Mouse (Mus musculus) ovary, adult 18-20 months (tissue): ENCODE measurements around the gene Wasf2.

Source experiments
- DNase-seq: peaks from one replicate; pipeline ENCODE4 v3.0.0; 2022; ENCODE audit warnings: low spot score, mixed read lengths

The Wasf2 gene

DNA sequence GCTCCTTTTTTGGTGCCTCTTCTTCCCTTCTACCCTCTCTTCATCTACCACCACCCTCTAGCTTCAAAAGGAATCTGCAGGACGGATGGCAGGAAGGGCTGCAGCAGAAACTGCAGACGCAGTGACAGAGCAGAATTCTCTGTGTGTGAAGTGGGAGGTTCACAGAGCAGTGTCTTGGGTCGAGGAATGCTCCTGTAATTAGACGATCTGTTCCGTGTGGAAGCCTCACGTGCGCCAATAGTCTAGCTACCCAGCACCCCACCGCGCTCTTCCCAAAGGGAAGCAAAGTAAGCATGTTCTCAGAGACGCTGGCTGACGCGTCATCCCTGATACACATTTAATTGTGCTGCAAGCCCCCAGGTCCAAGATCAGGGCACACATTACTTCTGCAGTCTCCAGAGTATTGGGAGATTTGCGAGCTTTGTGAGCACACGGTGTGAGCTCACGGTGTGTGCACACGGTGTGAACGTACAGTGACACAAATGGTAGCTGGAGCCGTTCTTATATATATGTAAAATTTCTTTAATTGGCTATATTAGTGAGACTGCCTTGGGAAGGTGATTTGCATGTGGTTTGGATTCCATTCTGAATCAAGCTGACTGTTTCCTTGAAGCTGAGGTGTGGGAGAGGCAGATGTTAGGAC is 46.6 kb downstream of the Wasf2 start:
- DNase-seq, result no peak

DNA sequence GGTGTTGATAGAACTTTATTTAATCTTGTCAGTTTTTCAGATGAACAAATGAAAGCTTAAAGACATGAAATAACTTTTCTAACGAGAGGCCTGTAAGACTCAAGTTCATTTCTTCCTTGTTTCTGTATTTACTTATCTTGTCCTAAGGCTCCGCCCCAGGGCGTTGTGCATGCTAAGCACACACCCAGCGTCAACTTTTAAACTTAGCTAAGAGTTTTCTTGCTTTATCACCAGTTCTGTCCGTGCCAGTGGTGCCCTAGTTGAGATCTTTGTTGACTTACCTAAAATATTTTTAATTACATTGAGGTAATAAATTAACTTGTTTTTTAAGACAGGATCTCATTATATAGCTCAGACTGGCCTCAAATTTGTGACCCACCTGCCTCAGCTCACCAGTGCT is 48.0 kb downstream of the Wasf2 start:
- no peak for DNase-seq

DNA sequence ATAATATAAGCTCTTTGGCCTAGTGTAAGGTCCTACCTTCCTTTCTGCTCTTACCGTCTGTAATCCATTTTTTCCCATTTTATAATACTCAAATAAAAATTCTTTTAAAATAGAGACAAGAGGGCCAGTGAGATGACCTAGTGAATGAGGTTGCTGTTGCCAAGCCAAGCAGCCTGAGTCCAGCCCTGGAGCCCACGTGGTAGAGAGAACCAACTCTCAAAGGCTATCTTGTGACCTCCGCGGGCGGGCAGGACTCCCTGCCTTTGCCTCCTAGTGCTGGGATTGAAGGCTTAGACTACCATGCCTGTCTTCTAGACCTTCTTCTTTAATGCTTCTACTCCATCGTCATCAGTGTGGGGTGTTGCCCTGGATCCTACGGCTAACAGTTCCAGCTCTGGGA is 49.0 kb downstream of the Wasf2 start:
- no peak for DNase-seq

DNA sequence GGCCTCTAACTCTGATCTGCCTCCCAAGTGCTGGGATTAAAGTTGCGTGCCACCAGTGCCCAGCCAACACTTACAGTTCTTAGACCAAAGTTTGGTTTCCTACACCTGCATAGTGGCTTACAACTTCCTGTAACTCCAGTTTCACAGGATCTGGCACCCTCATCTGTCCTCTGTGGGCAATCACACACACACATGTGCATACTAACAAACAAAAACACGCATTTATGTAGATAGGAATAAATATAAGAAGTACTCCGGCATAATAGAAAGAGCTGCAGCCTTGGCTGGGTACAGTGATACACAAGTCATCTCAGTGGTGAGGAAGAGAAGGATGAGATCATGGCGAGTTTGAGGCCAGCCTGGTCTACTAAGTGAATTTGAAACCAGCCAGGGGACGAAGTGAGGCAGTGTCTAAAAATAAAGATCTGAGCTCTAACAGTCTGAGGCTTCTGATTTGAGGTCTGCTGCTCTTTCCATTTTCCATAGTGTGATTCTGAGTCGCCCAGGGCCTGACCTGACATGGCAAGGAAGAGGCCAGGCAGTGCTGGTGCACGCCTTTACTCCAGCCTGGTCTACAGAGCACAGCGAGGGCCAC is 52.2 kb downstream of the Wasf2 start:
- no peak for DNase-seq

DNA sequence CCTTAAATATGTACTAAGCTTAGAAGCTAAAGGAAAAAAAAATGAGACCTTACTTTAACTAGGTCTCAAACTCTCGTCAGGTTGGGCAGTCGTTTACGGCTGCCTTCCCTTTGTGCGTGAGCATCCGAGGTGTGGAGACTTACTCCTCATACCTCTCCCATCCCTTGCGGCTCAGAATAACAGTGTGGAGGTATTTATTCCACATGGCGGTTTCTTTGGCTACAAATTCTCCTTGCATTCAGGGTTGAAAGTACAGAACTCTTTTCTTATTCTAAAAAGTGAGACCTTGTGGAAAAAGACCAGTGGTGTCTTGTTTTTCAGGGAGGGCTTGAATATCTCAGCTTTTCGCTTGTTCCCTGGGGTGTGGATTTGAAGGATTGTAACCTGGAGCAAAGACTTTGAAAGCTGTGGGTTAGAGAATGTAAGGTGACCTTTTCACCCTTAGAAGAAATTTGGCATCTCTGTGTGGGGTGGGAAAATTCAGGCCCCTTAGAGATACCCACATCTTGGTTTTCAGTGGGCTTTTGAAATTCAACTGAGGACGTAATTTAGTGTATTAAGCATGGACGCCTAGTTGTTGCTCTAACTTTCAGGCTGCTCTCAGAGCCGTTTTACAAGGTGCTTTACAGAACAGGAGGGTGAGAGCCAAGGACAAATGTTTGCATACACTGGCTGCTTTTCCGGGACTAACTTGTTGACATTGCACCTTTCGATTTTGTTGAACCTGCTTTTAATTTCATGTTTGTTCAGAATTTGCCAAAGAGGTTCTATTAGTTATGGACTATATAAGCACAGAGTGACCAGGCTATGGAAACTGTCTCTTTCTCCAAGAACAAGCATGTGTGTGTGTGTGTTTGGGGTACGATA is 54.0 kb downstream of the Wasf2 start:
- no peak for DNase-seq

DNA sequence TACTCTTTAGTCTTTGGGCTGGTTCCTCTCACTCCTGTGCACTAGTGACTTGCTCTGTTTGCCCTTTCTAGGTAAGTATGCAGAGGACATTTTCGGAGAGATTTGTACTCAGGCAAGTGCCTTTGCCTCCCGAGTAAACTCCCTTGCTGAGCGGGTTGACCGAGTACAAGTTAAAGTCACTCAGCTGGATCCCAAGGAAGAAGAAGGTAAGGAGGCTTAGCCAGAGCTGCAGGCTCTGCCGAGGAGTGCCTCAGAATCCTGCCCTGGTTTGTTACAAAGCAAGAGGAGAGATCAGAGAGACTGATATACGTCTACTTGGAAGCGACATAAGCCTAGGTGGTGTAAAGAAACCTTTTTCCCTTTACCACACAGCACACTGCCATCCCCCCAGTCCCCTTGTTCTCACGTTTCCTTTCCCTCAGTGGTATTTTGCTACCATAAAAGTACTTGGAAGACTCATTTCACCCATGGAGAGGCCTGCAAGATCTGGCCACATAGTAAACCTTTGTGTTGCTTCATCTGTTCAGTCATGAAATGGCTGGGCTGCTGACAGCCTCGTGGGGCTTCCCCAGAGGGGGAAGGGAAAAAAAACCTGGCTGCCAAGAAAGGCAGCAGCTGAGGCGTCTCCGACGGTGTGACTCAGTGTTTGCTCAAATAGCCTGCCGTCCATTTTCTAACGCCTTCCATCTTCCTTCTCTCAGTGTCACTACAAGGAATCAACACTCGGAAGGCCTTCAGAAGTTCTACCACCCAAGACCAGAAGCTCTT is 54.8 kb downstream of the Wasf2 start:
- DNase-seq, result peak; percentile 45

DNA sequence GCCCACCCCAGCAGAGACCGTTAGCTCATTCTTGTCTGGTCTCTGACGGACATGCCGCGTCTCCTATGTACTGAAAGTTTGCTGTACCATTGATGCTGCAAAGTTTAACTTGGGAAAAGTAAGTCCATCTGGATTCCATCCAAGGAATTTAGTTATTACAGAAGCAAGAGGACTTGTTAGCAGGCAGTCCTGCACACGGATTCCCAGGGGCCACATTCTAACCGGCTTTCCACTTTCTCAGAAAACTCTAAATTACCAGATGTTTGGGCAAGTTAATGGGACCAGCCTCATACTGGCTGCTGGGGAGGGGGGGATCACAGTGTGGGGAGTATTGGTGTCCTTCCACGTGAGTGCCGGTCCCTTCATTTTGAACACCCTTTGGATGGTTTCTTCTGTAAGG is 55.6 kb downstream of the Wasf2 start:
- DNase-seq, result no peak

DNA sequence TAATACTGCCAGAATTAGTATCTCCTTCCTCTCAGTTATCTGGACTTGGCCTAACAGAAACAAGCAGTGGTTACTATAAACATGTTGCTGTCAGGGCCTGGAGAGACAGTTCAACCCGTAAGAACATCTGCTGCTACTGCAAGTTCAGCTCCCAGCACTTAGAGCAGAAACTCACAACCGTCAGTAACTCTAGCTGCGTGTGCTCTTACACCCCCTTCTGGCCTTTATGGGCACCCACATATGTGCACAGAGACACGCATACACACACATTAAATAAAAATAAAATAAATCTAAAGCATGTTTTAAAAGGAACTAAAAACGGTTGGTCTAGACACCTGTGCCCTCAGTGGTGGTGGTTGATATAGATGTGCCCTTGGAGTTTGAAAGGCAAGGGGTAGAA is 56.6 kb downstream of the Wasf2 start:
- no peak for DNase-seq

DNA sequence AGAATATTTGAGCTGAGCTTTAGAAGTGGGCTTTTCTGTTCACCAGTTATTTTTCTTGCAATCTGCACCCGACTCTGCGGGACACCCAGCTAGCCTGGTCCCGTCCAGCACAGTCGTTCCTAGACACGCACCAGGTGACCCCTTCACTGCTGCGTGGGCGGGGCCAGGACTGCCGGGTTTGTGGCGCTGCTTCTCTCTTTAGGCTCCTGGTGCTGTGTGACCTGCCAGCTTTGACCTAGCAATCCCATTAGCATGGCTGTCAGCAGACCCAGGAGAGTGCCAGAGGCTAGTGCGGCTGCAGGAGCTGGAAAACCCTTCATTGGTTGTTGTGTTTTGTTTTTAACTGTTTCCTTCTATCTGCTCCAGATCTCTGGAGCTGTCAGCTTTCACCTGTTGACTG is 59.1 kb downstream of the Wasf2 start:
- no peak for DNase-seq

DNA sequence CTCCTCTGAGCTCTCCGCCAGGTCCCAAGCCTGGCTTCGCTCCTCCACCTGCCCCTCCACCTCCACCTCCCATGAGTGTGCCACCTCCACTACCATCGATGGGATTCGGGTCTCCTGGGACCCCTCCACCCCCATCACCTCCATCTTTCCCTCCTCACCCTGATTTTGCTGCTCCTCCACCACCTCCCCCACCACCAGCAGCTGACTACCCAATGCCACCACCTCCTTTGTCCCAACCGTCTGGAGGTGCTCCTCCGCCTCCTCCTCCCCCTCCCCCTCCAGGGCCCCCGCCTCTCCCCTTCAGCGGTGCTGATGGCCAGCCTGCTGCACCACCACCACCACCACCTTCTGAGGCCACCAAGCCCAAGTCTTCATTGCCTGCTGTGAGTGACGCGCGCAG is 64.2 kb downstream of the Wasf2 start:
- no peak for DNase-seq

DNA sequence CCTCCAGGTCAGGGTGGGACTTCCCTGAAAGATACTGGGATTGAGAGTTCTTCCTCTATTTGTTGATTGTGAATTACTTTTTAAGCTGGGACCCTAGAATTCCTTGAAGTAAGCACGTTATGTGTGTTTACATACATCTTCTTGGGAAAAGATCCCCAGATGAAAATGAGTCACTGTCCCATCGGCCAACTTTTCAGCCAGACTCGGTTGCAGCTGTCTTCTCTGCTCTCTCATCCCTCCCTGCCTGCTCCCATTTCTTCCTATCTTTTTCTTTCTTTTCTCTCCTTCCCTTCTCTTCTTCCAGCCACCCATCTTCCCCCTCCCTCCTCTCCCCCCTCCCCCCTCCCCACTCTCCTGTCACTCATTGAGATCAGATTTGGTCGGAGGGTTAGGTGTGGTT is 64.7 kb downstream of the Wasf2 start:
- DNase-seq, result no peak

DNA sequence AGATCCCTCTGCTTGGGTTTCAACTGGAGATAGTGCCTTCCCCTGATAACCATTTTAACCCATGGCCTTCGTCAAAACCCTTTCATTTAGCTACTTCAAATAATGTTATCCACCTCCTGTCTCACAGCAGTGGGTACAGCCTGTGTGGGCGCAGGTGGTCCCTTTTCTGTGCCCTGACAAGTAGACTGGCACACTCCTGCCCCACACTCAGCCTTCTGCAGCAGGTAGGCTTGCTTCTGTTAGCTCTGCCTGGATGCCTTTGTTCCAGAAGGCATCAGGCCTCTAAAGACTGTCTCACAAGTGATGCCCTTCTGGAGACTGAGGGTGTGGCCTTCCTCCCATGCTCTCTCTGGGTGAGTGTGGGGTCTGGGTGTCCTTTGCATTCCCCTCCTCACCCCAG is 65.8 kb downstream of the Wasf2 start:
- no peak for DNase-seq

DNA sequence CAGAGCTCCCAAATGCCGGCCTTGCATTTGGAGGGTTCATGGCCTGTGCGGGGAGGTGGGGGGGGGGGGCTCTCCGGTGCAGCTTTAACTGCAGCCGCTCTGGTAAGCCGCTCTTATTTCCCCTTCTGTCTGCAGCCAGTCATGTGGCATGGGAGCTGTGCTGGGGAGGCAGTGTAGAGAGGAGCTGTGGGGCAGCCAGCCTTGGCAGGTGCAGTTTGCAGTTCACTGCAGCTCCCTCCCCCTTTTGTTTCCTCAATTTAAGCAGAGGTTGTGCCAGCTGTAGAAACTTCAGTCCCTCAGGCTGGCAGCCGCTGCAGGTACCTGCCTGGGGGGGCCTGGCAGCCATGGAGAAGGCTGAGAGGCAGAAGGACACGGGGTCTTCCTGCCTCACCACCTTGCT is 66.5 kb downstream of the Wasf2 start:
- no peak for DNase-seq

DNA sequence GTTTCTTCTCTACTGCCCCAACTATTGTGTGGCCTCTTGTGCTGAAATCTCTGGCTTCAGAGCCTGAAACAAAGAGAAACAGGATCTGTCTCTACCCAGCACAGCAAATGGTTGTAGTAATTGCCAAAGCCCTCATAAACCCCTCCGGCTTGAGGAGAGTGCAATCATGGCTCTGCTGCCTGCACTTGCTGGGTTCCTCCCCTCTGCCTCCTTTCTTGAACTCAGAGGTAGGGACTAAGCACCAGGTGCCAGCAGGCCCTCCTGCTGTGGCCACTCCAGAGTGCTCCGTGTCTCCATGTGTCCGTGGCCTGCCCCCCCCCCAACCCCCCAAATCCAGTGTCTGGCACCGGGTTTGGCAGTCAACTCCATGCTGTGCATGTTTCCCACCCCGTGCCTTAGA is 67.0 kb downstream of the Wasf2 start:
- DNase-seq, result no peak

DNA sequence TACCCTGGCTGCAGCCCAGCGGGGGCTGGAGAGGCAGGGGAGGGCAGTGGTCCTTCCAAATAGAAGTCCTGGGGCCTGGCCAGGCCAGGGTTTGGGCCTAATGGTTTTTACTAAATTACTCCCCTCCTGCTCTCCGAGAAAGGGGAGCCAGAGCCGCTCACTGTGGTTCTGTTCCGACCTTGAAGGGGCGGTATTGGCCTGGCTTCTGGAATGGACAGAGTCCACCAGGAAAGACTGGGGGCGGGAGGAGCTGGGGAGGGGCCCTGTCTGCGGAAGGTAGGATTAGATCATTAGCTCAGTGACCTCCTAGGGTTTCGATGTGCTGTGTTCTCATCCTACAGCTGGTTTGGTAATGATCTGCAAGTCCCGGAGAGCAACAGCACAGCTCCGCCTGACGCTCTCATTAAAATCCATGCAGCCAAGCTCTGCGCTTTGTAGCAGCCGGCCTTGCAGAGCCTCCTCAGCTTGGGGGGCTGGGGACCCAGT is 67.5 kb downstream of the Wasf2 start:
- DNase-seq, result no peak

DNA sequence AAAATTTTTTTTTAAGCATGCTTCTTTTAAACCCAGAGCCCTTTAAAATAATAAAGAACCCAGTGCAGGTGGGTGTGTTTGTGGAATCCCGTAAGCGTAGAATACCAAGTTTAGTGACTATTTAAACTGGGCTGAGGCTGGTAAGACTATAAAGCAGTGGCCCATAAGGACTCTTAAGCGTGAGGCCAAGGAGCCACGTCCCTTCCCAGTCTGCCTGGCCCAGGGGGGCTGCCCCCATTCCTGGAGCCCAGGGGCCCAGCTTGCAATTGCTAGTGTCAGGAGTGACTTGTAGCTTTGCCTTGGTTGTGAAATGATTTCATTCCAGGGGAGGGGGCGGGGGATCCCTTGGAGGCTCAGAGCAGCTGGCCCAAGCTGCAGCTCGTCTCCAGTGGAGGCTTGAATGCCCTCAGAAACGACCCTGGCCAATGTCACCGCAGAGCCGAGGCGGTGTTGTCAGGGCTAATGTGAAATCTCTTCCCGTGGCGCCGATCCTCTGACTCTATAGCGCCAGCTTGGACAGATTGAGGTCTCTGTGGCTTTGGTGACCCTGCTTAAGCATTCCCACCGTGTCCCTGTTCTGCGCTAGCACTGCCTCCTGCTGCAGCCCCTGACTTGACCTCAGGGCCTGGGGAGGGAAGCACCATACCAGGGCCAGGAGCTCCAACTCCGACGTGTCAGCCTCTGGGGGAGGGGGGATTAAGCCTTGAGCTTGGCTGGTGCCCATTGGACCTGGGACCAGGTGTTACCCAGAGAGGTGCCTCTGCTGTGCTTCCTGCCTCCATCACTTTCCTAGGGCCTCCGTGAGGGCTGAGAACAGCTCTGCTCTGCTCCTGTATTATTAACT is 68.3 kb downstream of the Wasf2 start:
- DNase-seq, result no peak

DNA sequence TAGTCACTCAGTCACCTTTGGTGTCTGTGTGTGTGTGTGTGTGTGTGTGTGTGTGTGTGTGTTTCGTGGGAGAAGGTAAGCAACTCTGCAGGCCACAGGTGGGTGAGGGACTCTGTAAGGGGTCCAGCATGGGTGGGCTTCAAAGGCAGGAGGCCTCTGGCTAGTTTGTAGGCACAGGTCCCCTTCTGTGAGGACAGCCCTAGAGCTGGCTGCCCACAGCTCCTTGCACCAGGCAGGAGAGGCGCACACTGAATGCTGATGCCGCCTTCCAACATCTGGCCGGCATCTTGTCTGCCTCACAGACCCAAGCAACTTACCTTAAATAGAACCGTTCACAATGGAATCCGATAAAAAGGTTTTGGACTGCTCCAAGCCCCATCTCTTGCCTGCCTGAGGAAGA is 69.4 kb downstream of the Wasf2 start:
- no peak for DNase-seq

DNA sequence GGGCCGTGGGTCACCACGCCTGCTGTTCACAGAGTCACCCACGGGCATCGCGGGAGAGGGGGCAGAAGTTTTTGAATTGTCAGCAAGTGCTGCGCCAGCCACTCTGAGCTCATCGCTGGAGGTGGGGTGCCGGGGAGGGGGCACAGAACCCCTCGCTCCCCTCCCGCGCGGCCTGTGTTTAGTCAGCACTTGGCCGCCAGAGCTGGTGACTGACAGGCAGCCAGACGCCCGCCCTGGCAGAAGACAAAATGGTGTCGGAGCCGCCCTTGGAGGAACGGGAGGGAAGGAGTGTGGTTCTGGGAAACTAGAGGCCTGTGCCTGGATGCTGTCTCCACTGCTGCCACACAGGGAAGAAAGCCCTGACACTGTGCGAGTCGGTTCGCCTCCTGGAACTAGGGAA is 70.0 kb downstream of the Wasf2 start:
- DNase-seq, result no peak

DNA sequence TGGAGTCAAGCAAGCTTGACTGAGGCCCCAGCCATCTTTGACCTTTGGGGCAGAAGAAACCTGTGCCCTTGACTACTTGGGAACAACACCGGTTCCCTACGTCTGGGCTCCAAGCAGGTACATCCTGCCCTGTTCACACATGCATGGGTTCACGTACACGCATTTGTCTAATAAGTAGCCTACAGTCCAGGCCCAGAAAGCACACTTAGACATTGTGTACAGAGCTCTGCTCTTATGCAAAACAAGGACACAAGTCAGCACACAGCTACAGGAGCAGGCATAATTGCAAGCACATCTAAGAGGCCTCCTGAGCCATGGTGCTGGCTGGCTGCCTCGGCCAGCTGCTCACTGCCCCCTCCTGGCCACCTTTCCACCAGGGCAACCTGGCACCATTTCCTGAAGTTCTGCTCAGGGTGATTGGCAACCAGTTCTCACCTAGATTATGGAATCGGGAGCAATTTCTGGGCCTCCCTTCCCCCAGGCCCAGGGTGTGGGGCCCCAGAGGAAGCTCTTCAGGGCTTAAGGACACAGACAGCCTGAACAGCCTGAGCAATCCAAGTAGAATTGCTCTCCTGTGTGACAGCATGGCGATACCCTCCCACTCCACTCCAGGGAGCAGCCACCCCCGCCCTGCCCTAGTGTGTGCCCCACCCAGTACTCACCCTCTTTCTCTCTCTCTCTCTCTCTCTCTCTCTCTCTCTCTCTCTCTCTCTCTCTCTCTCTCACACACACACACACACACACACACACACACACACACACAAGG is 70.9 kb downstream of the Wasf2 start:
- peak; percentile 47 for DNase-seq

DNA sequence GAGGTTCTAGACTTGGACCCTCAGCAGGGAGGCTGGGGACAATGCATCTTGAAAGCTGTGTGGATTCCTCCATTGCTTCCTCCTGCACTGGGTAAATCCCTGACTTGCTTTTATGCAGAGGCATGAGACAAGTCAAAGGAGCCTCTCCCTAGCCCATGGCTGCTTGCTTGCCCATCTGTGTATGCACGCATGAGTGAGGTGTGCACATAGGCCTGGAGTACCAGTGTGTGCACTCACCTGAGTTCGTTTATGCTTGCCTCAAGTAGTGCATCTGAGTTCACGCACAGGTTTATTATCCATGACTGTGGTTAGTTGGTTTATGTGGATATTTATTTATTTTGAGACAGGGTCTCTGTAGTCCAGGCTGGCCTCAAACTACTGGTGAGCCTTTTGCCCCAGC is 71.9 kb downstream of the Wasf2 start:
- DNase-seq, result no peak

DNA sequence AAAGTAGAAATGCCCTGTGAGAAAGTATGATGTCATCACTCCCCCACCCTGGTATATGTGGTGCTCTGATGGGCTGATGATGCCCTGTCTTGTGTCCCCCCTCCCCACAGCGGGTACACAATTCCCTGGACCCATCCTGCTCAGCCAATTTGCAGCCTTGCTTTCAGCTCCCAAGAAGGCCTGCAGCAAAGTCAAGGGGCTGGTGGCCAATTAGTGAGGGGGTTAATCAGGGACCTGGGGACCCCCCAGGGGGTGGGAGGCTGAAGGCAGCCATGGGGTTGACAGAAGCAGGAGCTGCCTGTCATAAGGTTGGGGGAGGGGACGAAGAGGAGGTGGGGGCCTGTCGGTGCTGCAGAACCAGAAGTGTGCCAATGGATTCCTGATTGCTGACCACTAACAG is 73.3 kb downstream of the Wasf2 start:
- DNase-seq, result no peak
